Mouse (Mus musculus): Measurements from ENCODE around the gene Klrc2.
"Not testable (repeated sequence)": the region's sequence is repeated elsewhere in the genome, so short reads cannot be mapped to it uniquely, and the experiment has no call there.

- not testable (repeated sequence) for TF ChIP-seq CTCF (IDR thresholded peaks at IDR 0.05; ENCODE audit: control insufficient read depth, insufficient read depth, low read length); POLR2A (IDR thresholded peaks at IDR 0.05; ENCODE audit: borderline replicate concordance, control insufficient read depth, low read depth, low read length)
Measured at GRCm38 (mm10) chr6:129643237-129643636, 17.3 kb downstream of the Klrc2 start, which contains the start of gene Klrc3.
